Mouse (Mus musculus) ES-Bruce4 (cell line): Measurements from ENCODE around the gene Lnx2.

Source experiments
- CTCF ChIP-seq: IDR thresholded peaks from one replicate; pipeline ENCODE4 v1.8.1; 2011; ENCODE audit warnings: low read depth, low read length
- EP300 ChIP-seq: IDR thresholded peaks from 2 replicates; pipeline ENCODE4 v1.6.1; 2011; ENCODE audit warnings: low read depth, low read length; ENCODE audit not compliant: insufficient read depth

DNA sequence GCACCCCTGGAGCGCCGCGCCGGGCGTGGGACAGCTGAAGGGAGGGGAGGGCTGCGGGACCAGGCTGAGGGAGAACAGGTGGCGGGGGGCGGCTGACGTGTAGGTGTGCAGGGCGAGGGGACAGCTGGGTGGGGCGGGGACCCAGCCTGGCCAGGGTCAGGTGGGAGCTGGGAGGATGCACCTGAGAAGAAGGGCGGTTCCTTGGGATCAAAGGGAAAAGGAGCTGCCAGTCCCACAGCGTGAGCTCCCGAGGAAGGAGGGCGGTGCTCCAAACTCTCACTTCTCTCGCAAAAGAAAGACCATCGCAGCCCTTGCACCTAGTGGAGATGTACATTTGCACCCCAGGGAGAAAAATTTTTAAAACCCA is 396 bp upstream of the Lnx2 start, which contains the start of gene Polr1d:
- TF ChIP-seq EP300: 0 out of 2 replicates have a peak, but pooled peaks have one; percentile 8
- no peak for TF ChIP-seq CTCF
